Mouse (Mus musculus) CH12.LX (cell line): Measurements from ENCODE around the gene Cdh13. TPM values are rescaled to one million over a fixed set of nuclear protein-coding genes. Genes with fewer than 3 reads are reported as not detected.

Experiments used
- DNase-seq: peaks from one replicate; pipeline ENCODE4 v3.0.0-alpha.2; 2013; ENCODE audit errors: extremely low read depth
- H3K27ac ChIP-seq: 2 replicates; pipeline ENCODE4 v1.5.1; 2012; ENCODE audit warnings: low read depth, mild to moderate bottlenecking, control low read depth, moderate library complexity; ENCODE audit not compliant: insufficient read depth
- H3K27me3 ChIP-seq: replicated peaks from 2 replicates; pipeline ENCODE3; 2012; ENCODE audit warnings: inconsistent platforms
- H3K36me3 ChIP-seq, 2 experiments: replicated peaks in 1 of 2; 2 replicates each; pipeline versions ENCODE3 to v1.6.1; 2012; ENCODE audit warnings: inconsistent platforms in 1 of 2, low read length in 1 of 2, mild to moderate bottlenecking in 1 of 2, mixed read lengths in 1 of 2, moderate library complexity in 1 of 2; ENCODE audit not compliant: control insufficient read depth in 1 of 2, insufficient read depth in 1 of 2
- H3K4me1 ChIP-seq, 2 experiments: 2 replicates each; pipeline ENCODE4 v1.6.1; 2012; ENCODE audit warnings: inconsistent platforms in 1 of 2, moderate library complexity in 1 of 2; ENCODE audit not compliant: insufficient read depth in 2 of 2, control insufficient read depth in 1 of 2
- H3K4me2 ChIP-seq: 2 replicates; pipeline ENCODE4 v1.6.1; 2012; ENCODE audit warnings: low read depth, mild to moderate bottlenecking, control low read depth; ENCODE audit not compliant: poor library complexity, insufficient read depth, severe bottlenecking
- H3K4me3 ChIP-seq, 3 experiments: fragments of 150-350 bp in 1 of 3; sonication (generic) in 1 of 3; replicated peaks in 1 of 3; 2 replicates each; pipeline versions ENCODE3 to v1.5.1; 2011 to 2012; ENCODE audit warnings: low read depth in 2 of 3, low read length in 2 of 3, mild to moderate bottlenecking in 2 of 3, moderate library complexity in 2 of 3, control low read depth in 1 of 3, improper control_type of control experiment in 1 of 3, inconsistent platforms in 1 of 3, mixed read lengths in 1 of 3; ENCODE audit not compliant: poor library complexity in 1 of 3
- H3K79me2 ChIP-seq: replicated peaks from 2 replicates; pipeline ENCODE4 v1.6.1; 2012; ENCODE audit warnings: mild to moderate bottlenecking, moderate library complexity; ENCODE audit not compliant: control insufficient read depth, poor library complexity, insufficient read depth, severe bottlenecking; ENCODE audit errors: extremely low read depth
- H3K9ac ChIP-seq: 2 replicates; pipeline ENCODE4 v1.6.1; 2012; ENCODE audit warnings: low read depth, mild to moderate bottlenecking, control low read depth, moderate library complexity; ENCODE audit not compliant: insufficient read depth
- H3K9me3 ChIP-seq: replicated peaks from 2 replicates; pipeline ENCODE3; 2012; ENCODE audit warnings: low read length, inconsistent platforms, mixed read lengths
- CHD1 ChIP-seq: IDR thresholded peaks from 2 replicates; pipeline ENCODE4 v1.6.1; 2012; ENCODE audit warnings: low read depth, low read length, improper control_type of control experiment, inconsistent platforms
- E2F4 ChIP-seq: IDR thresholded peaks from 2 replicates; pipeline ENCODE4 v1.6.1; 2011; ENCODE audit warnings: low read depth, low read length, improper control_type of control experiment; ENCODE audit not compliant: insufficient replicate concordance
- ELF1 ChIP-seq: IDR thresholded peaks from 2 replicates; pipeline ENCODE4 v1.6.1; 2014; ENCODE audit warnings: low read depth, mild to moderate bottlenecking, inconsistent platforms, low read length, improper control_type of control experiment
- HCFC1 ChIP-seq: IDR thresholded peaks from 2 replicates; pipeline ENCODE4 v1.6.1; 2012; ENCODE audit warnings: low read depth, mild to moderate bottlenecking, inconsistent platforms, low read length, improper control_type of control experiment
- JUN ChIP-seq: IDR thresholded peaks from 2 replicates; pipeline ENCODE4 v1.6.1; 2011; ENCODE audit warnings: low read depth, mild to moderate bottlenecking, low read length, improper control_type of control experiment, moderate library complexity; ENCODE audit not compliant: insufficient read depth
- KAT2A ChIP-seq: IDR thresholded peaks from 2 replicates; pipeline ENCODE4 v1.6.1; 2012; ENCODE audit warnings: low read length, improper control_type of control experiment, inconsistent platforms; ENCODE audit not compliant: insufficient replicate concordance
- MEF2A ChIP-seq: IDR thresholded peaks from 2 replicates; pipeline ENCODE4 v1.6.1; 2014; ENCODE audit warnings: low read depth, mild to moderate bottlenecking, inconsistent platforms, low read length, improper control_type of control experiment, borderline replicate concordance
- MXI1 ChIP-seq: IDR thresholded peaks from 2 replicates; pipeline ENCODE4 v1.6.1; 2011; ENCODE audit warnings: mild to moderate bottlenecking, low read depth, low read length, improper control_type of control experiment
- NELFE ChIP-seq: IDR thresholded peaks from 2 replicates; pipeline ENCODE4 v1.6.1; 2011; ENCODE audit warnings: low read depth, low read length, improper control_type of control experiment
- NRF1 ChIP-seq: IDR thresholded peaks from 2 replicates; pipeline ENCODE4 v1.6.1; 2014; ENCODE audit warnings: low read depth, mild to moderate bottlenecking, inconsistent platforms, low read length, improper control_type of control experiment, moderate library complexity
- PAX5 ChIP-seq: IDR thresholded peaks from 2 replicates; pipeline ENCODE4 v1.6.1; 2012; ENCODE audit warnings: low read length, inconsistent platforms, mixed read lengths
- SIN3A ChIP-seq: IDR thresholded peaks from 2 replicates; pipeline ENCODE4 v1.6.1; 2012; ENCODE audit warnings: low read length, improper control_type of control experiment, inconsistent platforms
- SMC3 ChIP-seq: IDR thresholded peaks from 2 replicates; pipeline ENCODE4 v1.6.1; 2011; ENCODE audit warnings: low read depth, low read length, improper control_type of control experiment
- TCF12 ChIP-seq: IDR thresholded peaks from 2 replicates; pipeline ENCODE4 v1.6.1; 2014; ENCODE audit warnings: low read depth, mild to moderate bottlenecking, inconsistent platforms, low read length, improper control_type of control experiment
- ZKSCAN1 ChIP-seq: IDR thresholded peaks from 2 replicates; pipeline ENCODE4 v1.6.1; 2012; ENCODE audit warnings: low read depth, inconsistent platforms, low read length, improper control_type of control experiment, borderline replicate concordance
- ZNF384 ChIP-seq: IDR thresholded peaks from 2 replicates; pipeline ENCODE4 v1.6.1; 2012; ENCODE audit warnings: low read depth, low read length, improper control_type of control experiment, inconsistent platforms
- dilution Hi-C: fragments of 300-500 bp; cut with MboI; formaldehyde crosslinking; loops from 2 replicates; pipeline ENCODE4 v1.14.3; 2020; ENCODE audit warnings: low sequenced_read_pairs; ENCODE audit not compliant: extremely low pct_unique_long_range_greater_than_20kb, extremely low pct_ligation_motif_present
- in situ Hi-C: fragments of 300-500 bp; cut with MboI; formaldehyde crosslinking; loops from 3 replicates; pipeline ENCODE4 v1.14.3; 2019; ENCODE audit warnings: low sequenced_read_pairs, low pct_ligation_motif_present, low pct_unique_long_range_greater_than_20kb, mixed read lengths
- polyA plus RNA-seq: library from polyadenylated mRNA; unstranded; fragments of >175 nt; gene quantifications from 2 replicates; pipeline ENCODE4 v1.2.1, GENCODE M21; 2012; ENCODE audit warnings: low read depth; ENCODE audit not compliant: insufficient read length
- total RNA-seq, 2 experiments: library from RNA; depleted of rRNA; stranded (reverse); fragments of 300-350 nt in 1 of 2; fragments of >200 nt in 1 of 2; gene quantifications; 2 replicates each; pipeline ENCODE4 v1.2.3; 2012 to 2014

Gene Cdh13
- total and polyA plus RNA-seq, 3 experiments: not detected

DNA sequence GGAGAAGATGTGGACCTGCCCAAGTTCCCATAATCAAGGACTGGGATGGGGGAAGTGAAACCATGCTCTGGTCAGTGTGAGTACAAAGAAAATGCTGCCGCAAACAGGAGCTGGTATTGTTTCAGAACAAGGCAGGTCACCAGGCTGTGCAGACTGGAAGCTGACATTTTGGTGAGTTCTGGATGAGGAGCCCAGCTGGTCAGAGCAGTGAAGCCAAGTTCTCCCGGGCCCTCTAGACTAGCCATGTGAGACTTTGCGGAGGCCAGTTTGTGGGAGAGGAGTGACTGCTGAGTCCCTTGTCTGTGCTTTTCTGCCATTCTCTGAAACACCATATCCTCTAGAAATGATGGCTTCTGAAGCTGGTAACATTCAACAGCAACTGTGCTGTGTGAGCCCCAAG, 829.3 kb downstream of the Cdh13 start:
- dilution Hi-C loops (no loop called here), in situ Hi-C loops (no loop called here)
- no peaks in the 10 kb centered on the region for H3K27me3 ChIP-seq

DNA sequence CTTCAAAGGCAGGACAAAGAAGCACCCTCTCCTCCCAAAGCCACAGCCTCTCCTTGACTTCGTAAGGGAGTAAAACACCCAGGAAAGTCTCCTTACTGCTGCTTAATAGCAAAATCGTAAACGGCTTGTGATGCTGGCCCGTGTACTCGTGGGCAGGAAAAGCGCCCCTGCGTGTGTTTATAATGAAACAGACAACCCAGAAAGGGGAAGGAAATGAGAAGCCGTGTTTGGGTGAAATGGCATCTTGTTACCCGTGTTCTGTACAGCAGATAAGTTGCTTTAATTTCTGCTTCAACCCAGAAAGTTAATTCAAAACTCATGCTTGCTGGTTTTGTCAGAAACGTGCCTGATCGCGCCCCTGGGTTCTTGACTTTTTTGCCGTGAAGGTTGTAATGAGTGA, 837.7 kb downstream of the Cdh13 start:
- Histone ChIP-seq H3K36me3 (no peaks in the 10 kb centered on the region), H3K79me2 (no peaks in the 10 kb centered on the region), H3K4me2 (no peak overlapping the region), H3K27ac (no peak overlapping the region), H3K9me3 (peaks cover 78% of the 10 kb centered on the region), H3K4me1 (no peaks in the 10 kb centered on the region), H3K4me3 (no peak overlapping the region), H3K27me3 (no peaks in the 10 kb centered on the region), H3K9ac (no peak overlapping the region)
- in situ Hi-C loops (no loop called here), dilution Hi-C loops (no loop called here)
- TF ChIP-seq KAT2A: no peak
- no peak for TF ChIP-seq NELFE
- TF ChIP-seq E2F4: no peak
- no peak for TF ChIP-seq JUN
- no peak for TF ChIP-seq ZKSCAN1
- no peak for TF ChIP-seq NRF1
- TF ChIP-seq CHD1: no peak
- no peak for TF ChIP-seq MEF2A
- no peak for DNase-seq

More for the DNA sequence above, 829.3 kb downstream of the Cdh13 start:
- TF ChIP-seq PAX5: no peak
- TF ChIP-seq CHD1: no peak
- no peak for TF ChIP-seq SIN3A
- TF ChIP-seq ZNF384: no peak
- no peak for TF ChIP-seq HCFC1
- no peak for TF ChIP-seq ELF1
- no peak for TF ChIP-seq TCF12
- no peak for TF ChIP-seq JUN
- TF ChIP-seq MXI1: no peak
- TF ChIP-seq SMC3: no peak
- TF ChIP-seq, all 38 proteins: peak for 0
- no peak overlapping the region for H3K27ac ChIP-seq
- no peak overlapping the region for H3K4me3 ChIP-seq
- no peaks in the 10 kb centered on the region for H3K79me2 ChIP-seq
- no peak for DNase-seq
- H3K4me2 ChIP-seq: no peak overlapping the region
- no peaks in the 10 kb centered on the region for H3K36me3 ChIP-seq
- no peak overlapping the region for H3K9ac ChIP-seq
- H3K4me1 ChIP-seq: no peaks in the 10 kb centered on the region
- H3K9me3 ChIP-seq: peaks cover 79% of the 10 kb centered on the region
